Mouse (Mus musculus) spleen, adult 18-20 months (tissue): ENCODE data around the gene Tom1.

ENCODE experiments used
- DNase-seq, 2 experiments: peaks; one replicate each; pipeline ENCODE4 v3.0.0; 2022; ENCODE audit warnings: mixed read lengths in 2 of 2

Gene Tom1

DNA sequence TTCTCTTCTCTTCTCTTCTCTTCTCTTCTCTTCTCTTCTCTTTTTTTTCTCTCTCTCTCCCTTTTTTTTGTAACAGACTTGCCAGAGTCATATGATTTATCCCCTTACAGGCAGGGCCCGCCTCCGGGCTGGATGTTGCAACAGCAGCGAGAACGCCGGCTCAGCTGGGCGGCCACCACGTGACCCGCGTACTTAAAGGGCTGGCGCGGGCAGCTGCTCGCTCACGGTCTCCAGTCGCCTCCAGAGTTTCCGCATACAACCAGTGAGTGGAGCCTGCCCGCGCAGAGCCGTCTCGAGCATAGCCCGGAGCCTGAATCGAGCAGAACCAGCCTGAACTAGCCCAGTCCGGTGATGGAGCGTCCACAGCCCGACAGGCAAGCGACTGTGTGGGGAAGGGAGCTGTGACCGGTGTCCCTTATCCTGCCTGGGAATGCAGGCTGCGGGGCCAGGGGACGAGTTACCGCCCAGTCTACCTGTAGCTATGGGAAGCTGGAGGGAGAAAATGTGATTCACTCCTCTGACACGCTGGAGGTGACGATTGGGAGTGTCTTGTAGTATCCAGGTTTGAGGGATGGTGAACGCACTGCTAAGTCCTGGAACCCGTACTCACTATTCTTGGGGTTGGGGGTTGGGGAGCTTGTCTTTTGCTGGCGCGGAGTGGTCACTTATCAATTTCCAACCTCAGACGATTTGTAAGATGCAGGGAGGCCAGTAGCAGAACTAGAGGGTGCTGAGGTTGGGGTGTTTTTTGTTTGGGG lies 60.1 kb downstream of the Tom1 start, which contains the start of gene Hmox1:
Hmox1 (plus strand) TSS at position 223 of the 758 bp plus-strand sequence.
- DNase-seq = peak; percentile 66 to 74

DNA sequence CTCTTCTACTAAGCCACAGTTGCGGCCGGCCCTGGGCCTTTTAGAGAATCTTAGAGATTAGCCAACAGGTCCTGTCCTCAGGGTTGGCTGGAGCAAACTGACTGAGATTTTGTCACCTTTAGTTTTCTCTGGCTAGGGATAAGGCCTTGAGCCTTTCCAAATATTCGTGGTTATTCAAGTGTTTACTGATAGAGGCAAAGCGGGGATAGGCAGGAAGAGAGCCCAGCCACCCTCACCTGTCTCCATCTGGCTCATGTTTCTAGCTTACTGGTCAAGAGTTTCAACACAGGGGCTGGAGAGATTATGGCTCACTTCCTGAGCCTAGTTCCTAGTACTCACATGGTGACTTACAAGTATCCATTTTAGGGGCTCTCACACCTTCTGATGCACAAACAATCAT lies 69.5 kb downstream of the Tom1 start:
- DNase-seq = no peak

DNA sequence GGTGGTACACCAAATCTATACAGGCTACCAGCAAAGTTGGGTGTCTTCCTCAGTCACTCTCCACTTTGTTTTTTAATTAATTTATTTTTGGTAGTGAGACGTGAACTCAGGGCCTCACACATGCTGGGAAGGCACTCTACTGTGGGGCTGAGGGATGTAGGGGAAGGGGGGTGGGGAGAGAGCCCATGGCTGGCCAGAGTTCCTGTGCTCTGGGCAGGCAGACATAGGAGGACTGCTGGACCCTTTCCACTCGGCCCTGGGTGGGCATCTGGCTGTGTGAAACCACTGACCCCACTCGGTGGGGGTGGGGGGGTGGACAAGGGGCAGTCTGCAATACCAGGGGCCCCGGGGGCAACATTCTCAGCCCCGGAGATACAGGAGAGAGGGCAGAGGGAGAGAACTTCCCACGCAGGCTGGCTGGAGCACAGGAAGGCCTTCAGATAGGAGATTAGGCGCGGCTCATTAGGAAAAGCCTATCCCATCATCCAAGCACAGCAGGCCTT lies 69.9 kb downstream of the Tom1 start:
- no peak for DNase-seq

DNA sequence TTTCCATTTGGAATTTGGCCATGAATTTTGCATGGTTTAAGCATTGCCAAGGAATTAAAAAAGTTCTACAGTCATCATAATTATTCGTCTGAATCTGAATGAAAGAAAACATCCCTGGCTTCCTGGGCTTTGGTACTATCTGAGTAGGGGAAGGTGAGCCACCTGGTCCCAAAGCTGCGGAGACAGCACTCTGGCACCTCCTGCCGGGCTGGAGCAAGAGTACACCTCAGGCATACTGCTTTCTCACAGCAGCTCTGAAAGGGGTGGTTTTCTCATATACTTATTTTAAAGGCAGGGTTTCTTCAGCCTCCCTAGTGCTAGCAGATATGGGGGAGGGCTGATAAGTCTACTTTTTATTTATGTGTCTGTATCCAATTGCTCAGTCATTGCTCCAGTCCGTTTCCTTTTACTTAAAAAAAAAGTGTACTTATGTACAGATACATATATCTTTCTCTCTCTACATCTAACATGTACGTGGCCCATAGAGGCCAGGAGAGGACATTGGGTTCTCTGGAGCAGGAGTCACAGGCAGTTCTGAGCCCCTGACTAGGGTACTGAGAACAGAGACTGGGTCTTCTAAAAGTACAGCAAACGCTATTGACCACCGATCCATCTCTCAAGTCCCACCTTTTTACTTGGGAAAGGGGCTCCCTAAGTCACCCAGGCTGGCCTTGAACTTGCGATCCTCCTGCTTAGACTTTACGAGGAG lies 75.2 kb downstream of the Tom1 start:
- DNase-seq = peak; percentile 66 to 80

DNA sequence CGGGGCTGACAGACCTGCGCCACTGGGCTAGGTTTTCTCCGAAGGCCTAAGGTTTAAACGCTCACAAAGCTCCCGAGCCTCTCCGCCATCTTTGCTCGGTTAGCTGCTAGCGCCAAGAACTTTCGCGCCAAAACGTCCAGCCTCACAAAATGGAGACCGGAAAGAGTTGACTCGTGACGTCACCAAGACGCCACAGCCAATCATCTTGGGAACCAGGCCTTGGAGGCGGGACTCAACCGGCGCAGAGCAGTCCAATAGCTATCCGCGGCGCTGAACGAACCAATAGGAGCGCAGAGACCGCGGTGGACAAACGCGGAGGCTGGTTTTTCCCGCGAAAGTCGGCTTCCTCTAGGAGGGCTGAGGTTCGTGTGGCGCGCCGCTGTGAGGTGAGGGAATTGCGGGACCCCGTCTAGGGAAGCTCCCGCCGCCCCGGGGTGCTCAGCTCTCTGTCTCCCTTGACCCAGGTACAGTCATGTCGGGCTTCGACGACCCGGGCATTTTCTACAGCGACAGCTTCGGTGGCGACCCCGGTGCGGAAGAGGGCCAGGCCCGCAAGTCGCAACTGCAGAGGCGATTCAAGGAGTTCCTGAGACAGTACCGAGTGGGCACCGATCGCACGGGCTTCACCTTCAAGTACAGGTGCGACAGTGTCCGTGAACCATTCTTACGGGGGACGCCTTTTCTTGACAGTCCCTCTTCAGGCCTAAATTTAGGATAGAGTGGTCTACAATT lies 75.9 kb downstream of the Tom1 start, which contains the start of gene Mcm5:
Mcm5 (plus strand) TSS at position 334 of the 732 bp plus-strand sequence.
- peak; percentile 96 to 97 for DNase-seq

DNA sequence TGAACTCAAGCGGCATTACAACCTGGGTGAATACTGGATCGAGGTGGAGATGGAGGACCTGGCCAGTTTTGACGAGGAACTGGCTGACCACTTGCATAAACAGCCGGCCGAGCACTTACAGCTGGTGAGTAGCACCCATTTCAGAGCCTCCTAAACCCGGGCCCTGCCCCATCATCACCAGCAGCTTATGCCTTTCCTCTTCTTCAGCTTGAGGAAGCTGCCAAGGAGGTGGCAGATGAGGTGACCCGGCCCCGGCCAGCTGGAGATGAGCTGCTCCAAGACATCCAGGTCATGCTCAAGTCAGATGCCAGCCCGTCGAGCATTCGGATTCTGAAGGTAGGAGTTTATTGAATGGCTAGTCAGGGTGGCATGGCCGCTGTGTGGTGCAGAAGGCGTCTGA lies 76.6 kb downstream of the Tom1 start:
- DNase-seq = no peak

DNA sequence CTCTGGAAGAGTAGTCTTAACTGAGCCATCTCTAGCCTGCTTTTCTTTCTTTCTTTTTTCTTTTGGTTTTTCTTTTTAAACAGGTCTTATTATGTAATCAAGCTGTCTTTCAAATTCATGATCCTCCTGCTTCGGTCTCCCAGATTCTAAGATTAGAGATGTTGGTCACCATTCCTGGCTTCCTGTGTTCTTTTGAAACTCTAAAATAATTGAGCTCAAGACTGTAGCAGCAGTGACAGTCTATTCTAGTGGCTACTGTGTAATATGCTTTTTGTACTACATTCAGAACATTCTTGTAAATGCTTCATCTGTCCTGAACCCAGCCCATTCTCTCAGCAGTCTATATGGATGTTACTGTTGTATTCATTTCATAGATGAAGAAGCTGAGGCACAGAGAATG lies 85.0 kb downstream of the Tom1 start:
- no peak for DNase-seq

DNA sequence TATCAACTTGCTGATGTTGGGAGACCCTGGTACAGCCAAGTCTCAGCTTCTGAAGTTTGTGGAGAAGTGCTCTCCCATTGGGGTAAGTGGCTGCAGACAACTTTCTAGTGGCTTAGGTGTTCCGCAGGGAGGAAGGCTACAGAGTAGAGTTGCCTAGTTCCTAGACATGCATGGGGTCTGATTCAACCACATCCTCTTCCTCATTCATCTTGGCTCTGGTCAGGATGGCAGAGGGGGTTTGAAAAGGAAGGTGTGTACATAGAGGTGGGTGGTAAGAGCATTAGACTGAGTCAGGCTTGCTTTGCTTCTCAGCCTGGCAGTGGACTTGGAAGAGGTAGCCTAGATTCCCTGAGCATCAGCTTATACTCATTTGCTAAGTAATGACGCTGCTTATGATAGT lies 85.8 kb downstream of the Tom1 start:
- DNase-seq = no peak
